Mouse (Mus musculus): Measurements from ENCODE around the gene Them7. TPM values are rescaled to one million over a fixed set of nuclear protein-coding genes. Genes with fewer than 3 reads are reported as not detected.

The Them7 gene
- polyA plus RNA-seq, 1 experiment from 2014 or later = 1.8 TPM

DNA sequence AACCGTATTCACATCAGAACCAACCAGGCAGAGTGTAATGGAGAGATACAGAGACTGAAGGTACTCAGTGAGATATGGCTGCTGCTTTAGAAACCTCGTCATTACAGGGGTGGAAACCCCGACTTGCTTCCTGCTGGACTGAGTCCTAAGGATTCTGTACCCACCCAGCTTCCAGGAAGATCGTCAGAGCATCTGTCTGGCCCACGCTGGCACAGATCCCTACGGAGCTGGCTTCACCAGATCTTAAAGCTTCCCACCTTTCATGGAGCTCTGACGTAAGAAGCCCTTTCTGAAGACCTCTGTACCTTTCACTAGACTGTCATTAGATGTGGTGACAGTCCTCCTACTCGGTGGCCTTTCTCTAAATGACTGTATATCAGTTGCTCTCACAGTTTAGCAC lies 109.0 kb downstream of the Them7 start:
- no peak for DNase-seq (ENCODE audit: low spot score)
- WGBS = 73% methylated on average over 8 of the region's 8 CpGs
- Histone ChIP-seq H3K4me3 (ENCODE audit: low read depth, low read length) (no peak overlapping the region), H3K27me3 (ENCODE audit: control insufficient read depth, insufficient read depth, low read length) (no peaks in the 10 kb centered on the region), H3K9ac (ENCODE audit: low read length) (no peak overlapping the region), H3K9me3 (ENCODE audit: control insufficient read depth, low read length) (no peaks in the 10 kb centered on the region), H3K27ac (replicated peaks; ENCODE audit: low read depth, low read length) (no peak overlapping the region), H3K4me2 (ENCODE audit: low read depth, severe bottlenecking) (no peak overlapping the region), H3K36me3 (ENCODE audit: control insufficient read depth, insufficient read depth, low read length) (no peaks in the 10 kb centered on the region), H3K4me1 (ENCODE audit: control insufficient read depth, insufficient read depth, low read length) (no peaks in the 10 kb centered on the region)
- ATAC-seq (ENCODE audit: insufficient number of reproducible peaks, low FRiP score, low TSS enrichment, low read depth) = no peak

DNA sequence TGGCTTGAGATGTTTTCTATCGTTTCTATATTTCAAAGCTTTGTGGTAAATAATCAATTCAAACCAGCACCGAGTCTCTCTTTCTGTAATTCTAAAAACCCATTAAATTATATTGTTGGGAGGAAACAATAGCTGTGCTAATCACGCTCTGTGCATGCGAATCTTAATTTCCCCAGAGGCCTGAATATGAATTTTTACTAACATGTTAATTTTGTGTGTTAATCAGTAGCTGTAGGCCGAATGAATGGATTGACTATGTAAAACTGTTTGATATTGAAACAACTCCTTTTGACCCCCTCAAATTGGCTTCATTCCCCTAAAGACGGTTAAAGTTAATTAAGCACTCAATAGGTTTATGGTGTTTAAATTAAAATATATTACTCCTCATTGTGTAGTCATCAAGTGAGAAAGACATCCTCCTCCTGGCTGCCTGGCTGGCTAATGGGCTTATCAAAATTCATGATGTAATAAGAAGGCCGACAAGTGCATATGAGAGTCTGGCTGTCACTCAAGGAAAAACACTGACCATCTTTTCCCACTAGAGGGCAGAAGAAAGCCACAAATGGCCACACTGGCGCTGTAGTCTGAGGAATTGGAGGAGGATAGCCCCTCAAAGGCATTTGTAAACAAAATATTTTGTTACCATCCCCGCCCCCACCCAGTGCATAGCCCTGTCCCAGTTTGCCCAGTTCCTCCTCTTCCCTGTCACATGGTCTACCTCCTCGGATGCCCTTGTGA lies 110.0 kb downstream of the Them7 start:
- peak; percentile 73 for DNase-seq (ENCODE audit: low spot score)
- Histone ChIP-seq H3K27me3 (ENCODE audit: control insufficient read depth, insufficient read depth, low read length) (no peaks in the 10 kb centered on the region), H3K27ac (replicated peaks; ENCODE audit: low read depth, low read length) (no peak overlapping the region), H3K4me3 (ENCODE audit: low read depth, low read length) (no peak overlapping the region), H3K4me2 (ENCODE audit: low read depth, severe bottlenecking) (no peak overlapping the region), H3K9ac (ENCODE audit: low read length) (no peak overlapping the region), H3K4me1 (ENCODE audit: control insufficient read depth, insufficient read depth, low read length) (no peaks in the 10 kb centered on the region), H3K36me3 (ENCODE audit: control insufficient read depth, insufficient read depth, low read length) (no peaks in the 10 kb centered on the region), H3K9me3 (ENCODE audit: control insufficient read depth, low read length) (no peaks in the 10 kb centered on the region)
- 51% methylated on average over 10 of the region's 10 CpGs for WGBS
- peak; percentile 56 for ATAC-seq (ENCODE audit: insufficient number of reproducible peaks, low FRiP score, low TSS enrichment, low read depth)

DNA sequence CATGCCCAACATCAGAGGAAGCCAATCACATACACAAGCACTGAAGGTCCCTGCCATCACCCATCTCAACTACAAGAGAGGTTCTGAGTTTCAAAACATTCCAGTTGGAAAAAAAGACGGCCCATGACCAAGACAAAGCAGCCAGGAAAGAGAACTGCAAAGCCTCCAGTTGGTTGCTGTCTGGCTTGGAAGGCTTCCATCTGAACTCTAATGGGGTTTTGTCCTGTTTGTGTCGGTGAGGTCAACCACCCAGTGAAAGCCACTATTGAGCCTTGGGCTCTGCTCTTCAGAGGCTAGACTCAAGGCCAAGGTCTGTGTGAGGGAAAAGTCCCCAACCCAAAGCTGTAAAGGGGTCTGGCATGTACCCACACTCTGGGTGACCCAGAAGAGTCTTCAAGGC lies 111.5 kb downstream of the Them7 start:
- Histone ChIP-seq H3K36me3 (ENCODE audit: control insufficient read depth, insufficient read depth, low read length) (no peaks in the 10 kb centered on the region), H3K9me3 (ENCODE audit: control insufficient read depth, low read length) (no peaks in the 10 kb centered on the region), H3K4me2 (ENCODE audit: low read depth, severe bottlenecking) (no peak overlapping the region), H3K4me1 (ENCODE audit: control insufficient read depth, insufficient read depth, low read length) (no peaks in the 10 kb centered on the region), H3K27ac (replicated peaks; ENCODE audit: low read depth, low read length) (no peak overlapping the region), H3K4me3 (ENCODE audit: low read depth, low read length) (no peak overlapping the region), H3K9ac (ENCODE audit: low read length) (no peak overlapping the region), H3K27me3 (ENCODE audit: control insufficient read depth, insufficient read depth, low read length) (no peaks in the 10 kb centered on the region)
- WGBS = 75% methylated on average over 2 of the region's 2 CpGs
- ATAC-seq (ENCODE audit: insufficient number of reproducible peaks, low FRiP score, low TSS enrichment, low read depth) = no peak
- DNase-seq (ENCODE audit: low spot score) = no peak

DNA sequence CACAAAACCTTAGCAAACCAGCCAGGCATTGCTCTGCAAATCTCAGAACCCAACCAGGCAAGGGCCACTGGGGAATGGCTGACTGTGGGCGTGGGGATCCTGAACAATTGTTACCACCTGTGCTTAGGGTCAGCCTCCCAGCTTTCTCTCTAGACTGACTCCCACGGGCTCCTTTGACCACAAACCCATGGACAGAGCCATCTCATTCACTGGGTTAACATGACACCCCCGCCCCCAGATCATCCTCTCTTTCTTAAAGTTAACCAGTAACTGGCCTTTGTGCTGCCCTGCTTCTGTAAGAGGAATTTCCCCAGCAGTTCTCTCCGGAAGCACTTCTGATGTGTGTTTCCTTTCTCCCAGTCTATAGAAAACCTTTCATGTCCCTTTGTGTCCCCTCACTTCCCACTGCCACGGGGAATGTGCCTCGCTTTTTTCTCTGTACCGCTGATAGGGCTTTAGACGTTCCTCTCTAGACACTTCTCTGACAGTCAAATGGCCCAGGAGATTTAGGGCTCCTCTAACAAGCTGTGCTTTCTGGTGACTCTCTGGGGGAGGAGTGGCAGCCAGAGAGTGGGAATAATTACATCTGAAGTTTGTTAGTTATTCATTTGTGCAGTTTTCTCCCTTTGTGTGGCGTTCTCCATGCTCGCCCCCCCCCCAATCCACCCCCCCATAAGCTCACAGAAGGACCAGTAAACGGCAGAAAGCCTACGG lies 112.4 kb downstream of the Them7 start:
- ATAC-seq (ENCODE audit: insufficient number of reproducible peaks, low FRiP score, low TSS enrichment, low read depth) = no peak

DNA sequence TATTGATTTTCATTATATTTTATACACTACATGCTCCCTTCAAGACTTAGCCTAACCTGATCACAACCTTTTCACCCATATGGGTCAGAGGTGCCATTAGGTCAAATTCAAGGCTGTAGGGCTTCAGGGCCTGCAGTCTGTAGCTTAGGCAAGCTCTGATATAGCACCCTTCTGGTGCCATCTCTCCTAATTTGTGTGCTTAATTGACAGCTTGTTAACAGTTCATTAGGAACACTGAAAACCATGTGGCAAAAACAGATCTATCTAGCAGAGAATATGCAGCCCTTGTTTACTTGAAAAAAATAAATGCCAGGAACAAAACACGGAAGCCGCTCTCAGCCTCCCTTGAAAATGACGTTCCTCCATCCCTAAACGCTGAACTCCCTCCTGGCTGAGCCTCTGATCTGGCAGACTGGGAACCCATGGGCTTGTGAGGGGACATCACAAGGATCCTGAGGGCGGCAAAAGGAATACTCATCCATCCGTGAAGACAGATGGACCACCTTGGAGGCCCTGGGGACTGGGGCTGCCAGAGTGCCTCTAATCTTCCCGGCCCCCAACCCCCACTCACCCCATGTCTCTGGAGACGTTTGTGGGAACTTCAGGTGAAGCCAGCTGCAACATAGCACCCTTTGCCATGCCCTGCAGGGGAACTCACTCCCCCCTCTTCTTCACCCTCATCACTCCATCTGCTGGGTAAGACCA lies 113.2 kb downstream of the Them7 start:
- no peaks in the 10 kb centered on the region for H3K9me3 ChIP-seq (ENCODE audit: control insufficient read depth, low read length)
- no peak overlapping the region for H3K9ac ChIP-seq (ENCODE audit: low read length)
- no peak overlapping the region for H3K27ac ChIP-seq (replicated peaks; ENCODE audit: low read depth, low read length)
- no peak overlapping the region for H3K4me2 ChIP-seq (ENCODE audit: low read depth, severe bottlenecking)
- no peak overlapping the region for H3K4me3 ChIP-seq (ENCODE audit: low read depth, low read length)
- H3K4me1 ChIP-seq (ENCODE audit: control insufficient read depth, insufficient read depth, low read length) = no peaks in the 10 kb centered on the region
- no peak for DNase-seq (ENCODE audit: low spot score)
- no peaks in the 10 kb centered on the region for H3K27me3 ChIP-seq (ENCODE audit: control insufficient read depth, insufficient read depth, low read length)
- H3K36me3 ChIP-seq (ENCODE audit: control insufficient read depth, insufficient read depth, low read length) = no peaks in the 10 kb centered on the region
- ATAC-seq (ENCODE audit: insufficient number of reproducible peaks, low FRiP score, low TSS enrichment, low read depth) = no peak
- 19% methylated on average over 8 of the region's 8 CpGs for WGBS

More for the DNA sequence above, 112.4 kb downstream of the Them7 start:
- Histone ChIP-seq H3K27ac (replicated peaks; ENCODE audit: low read depth, low read length) (no peak overlapping the region), H3K9me3 (ENCODE audit: control insufficient read depth, low read length) (no peaks in the 10 kb centered on the region), H3K4me3 (ENCODE audit: low read depth, low read length) (no peak overlapping the region), H3K4me1 (ENCODE audit: control insufficient read depth, insufficient read depth, low read length) (no peaks in the 10 kb centered on the region), H3K9ac (ENCODE audit: low read length) (no peak overlapping the region), H3K4me2 (ENCODE audit: low read depth, severe bottlenecking) (no peak overlapping the region), H3K36me3 (ENCODE audit: control insufficient read depth, insufficient read depth, low read length) (no peaks in the 10 kb centered on the region), H3K27me3 (ENCODE audit: control insufficient read depth, insufficient read depth, low read length) (no peaks in the 10 kb centered on the region)
- WGBS = 10% methylated on average over 12 of the region's 12 CpGs
- no peak for DNase-seq (ENCODE audit: low spot score)

DNA sequence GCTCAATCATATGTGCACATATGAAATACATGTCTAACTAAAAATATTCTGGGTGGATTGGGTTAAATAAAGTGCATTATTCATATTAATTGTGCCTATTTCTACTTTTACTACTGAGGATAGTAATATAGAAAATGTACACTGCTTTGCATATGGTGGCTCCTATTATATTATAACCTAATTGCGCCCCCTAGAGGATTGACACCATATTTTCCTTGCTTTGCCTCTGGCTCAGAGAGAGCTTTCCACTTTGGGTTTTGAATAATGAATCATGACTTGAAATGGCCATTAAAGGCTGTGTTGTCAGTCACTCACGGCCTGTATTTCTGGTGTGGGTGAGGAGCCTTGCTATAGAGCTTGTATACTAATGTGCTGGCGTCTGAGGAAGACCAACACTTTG lies 115.9 kb downstream of the Them7 start:
- H3K27me3 ChIP-seq (ENCODE audit: control insufficient read depth, insufficient read depth, low read length) = no peaks in the 10 kb centered on the region
- no peak for ATAC-seq (ENCODE audit: insufficient number of reproducible peaks, low FRiP score, low TSS enrichment, low read depth)

DNA sequence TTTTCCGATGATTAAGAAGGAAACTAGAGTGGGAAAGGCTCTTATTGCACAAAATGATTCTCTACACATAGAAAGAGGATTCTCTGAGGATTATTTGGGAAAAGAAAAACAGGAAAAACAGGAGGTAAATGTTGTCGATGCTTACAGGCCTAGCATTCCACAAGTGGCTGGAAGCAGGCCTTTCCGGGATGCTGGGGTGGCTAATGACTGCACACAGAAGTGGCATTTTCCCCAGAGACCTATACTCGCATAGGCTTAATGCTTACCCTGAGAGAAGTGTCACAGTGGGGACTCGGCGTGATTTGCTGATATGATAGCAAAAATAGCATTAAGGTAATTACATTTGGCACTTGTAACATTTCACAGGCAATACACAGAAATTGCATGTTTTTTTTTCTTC lies 124.8 kb downstream of the Them7 start:
- Histone ChIP-seq H3K36me3 (ENCODE audit: control insufficient read depth, insufficient read depth, low read length) (no peaks in the 10 kb centered on the region), H3K4me1 (ENCODE audit: control insufficient read depth, insufficient read depth, low read length) (no peaks in the 10 kb centered on the region), H3K4me3 (ENCODE audit: low read depth, low read length) (no peak overlapping the region), H3K9ac (ENCODE audit: low read length) (no peak overlapping the region), H3K27ac (replicated peaks; ENCODE audit: low read depth, low read length) (no peak overlapping the region), H3K9me3 (ENCODE audit: control insufficient read depth, low read length) (no peaks in the 10 kb centered on the region), H3K4me2 (ENCODE audit: low read depth, severe bottlenecking) (no peak overlapping the region), H3K27me3 (ENCODE audit: control insufficient read depth, insufficient read depth, low read length) (no peaks in the 10 kb centered on the region)
- DNase-seq (ENCODE audit: low spot score) (no peak), ATAC-seq (ENCODE audit: insufficient number of reproducible peaks, low FRiP score, low TSS enrichment, low read depth) (no peak)
- 85% methylated on average over 6 of the region's 6 CpGs for WGBS

More for the DNA sequence above, 115.9 kb downstream of the Them7 start:
- Histone ChIP-seq H3K4me1 (ENCODE audit: control insufficient read depth, insufficient read depth, low read length) (no peaks in the 10 kb centered on the region), H3K9me3 (ENCODE audit: control insufficient read depth, low read length) (no peaks in the 10 kb centered on the region), H3K9ac (ENCODE audit: low read length) (no peak overlapping the region), H3K4me3 (ENCODE audit: low read depth, low read length) (no peak overlapping the region), H3K27ac (replicated peaks; ENCODE audit: low read depth, low read length) (no peak overlapping the region), H3K4me2 (ENCODE audit: low read depth, severe bottlenecking) (no peak overlapping the region), H3K36me3 (ENCODE audit: control insufficient read depth, insufficient read depth, low read length) (no peaks in the 10 kb centered on the region)
- DNase-seq (ENCODE audit: low spot score) = no peak
- WGBS = 72% methylated on average over 3 of the region's 3 CpGs

DNA sequence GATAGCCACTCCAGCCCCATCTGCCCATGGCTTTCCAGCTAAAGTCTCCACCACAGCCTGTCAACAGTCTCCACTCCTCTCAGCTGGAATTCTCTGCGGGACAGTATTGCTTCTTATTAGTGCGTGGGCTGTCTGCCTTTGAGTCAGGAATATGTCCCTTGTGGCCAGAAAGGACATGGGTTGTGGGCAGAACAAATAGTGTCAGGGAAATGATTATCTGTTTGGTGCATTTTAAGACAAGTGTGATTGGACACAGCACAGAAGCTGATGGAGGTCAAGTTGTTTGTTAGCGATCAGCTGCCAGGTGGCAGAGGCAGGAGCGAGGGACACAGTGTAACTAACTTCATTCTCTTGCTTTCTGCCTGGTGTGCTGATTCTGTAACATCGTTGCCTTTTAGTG lies 132.7 kb downstream of the Them7 start:
- no peak overlapping the region for H3K4me2 ChIP-seq (ENCODE audit: low read depth, severe bottlenecking)
- H3K9ac ChIP-seq (ENCODE audit: low read length) = no peak overlapping the region
- no peaks in the 10 kb centered on the region for H3K4me1 ChIP-seq (ENCODE audit: control insufficient read depth, insufficient read depth, low read length)
- 65% methylated on average over 5 of the region's 5 CpGs for WGBS
- no peak overlapping the region for H3K27ac ChIP-seq (replicated peaks; ENCODE audit: low read depth, low read length)
- no peak overlapping the region for H3K4me3 ChIP-seq (ENCODE audit: low read depth, low read length)
- no peaks in the 10 kb centered on the region for H3K9me3 ChIP-seq (ENCODE audit: control insufficient read depth, low read length)
- DNase-seq (ENCODE audit: low spot score) (no peak), ATAC-seq (ENCODE audit: insufficient number of reproducible peaks, low FRiP score, low TSS enrichment, low read depth) (no peak)
- H3K36me3 ChIP-seq (ENCODE audit: control insufficient read depth, insufficient read depth, low read length) = no peaks in the 10 kb centered on the region
- no peaks in the 10 kb centered on the region for H3K27me3 ChIP-seq (ENCODE audit: control insufficient read depth, insufficient read depth, low read length)
